Mouse (Mus musculus): ENCODE results near the gene Gm10762. TPM values are rescaled to one million over a fixed set of nuclear protein-coding genes. Genes with fewer than 3 reads are reported as not detected.

The Gm10762 gene
- total RNA-seq, 2 experiments from 2014 or later: 12.0 to 14.9 TPM

Small RNAs within 50 kb of the gene (microRNA-seq; reads per million reads assigned to microRNA genes)
- gene Gm22859: 0 reads per million in 2 experiments

Other genes with a start within 250 kb of the Gm10762 start
- 10 to 100 TPM; 24.5 to 24.6 TPM for gene Tmem87b, start 149.6 kb downstream of the Gm10762 start, total RNA-seq (2021)
- under 1 TPM; 0.54 to 0.74 TPM for gene Fbln7, start 104.7 kb downstream of the Gm10762 start, total RNA-seq (2021)
- gene Zc3h8, start 23.6 kb downstream of the Gm10762 start, total RNA-seq (2021): 1 to 10 TPM; 3.0 to 3.3 TPM
- gene Zc3h6, start 323 bp downstream of the Gm10762 start, total RNA-seq (2021): 1 to 10 TPM; 3.6 to 5.1 TPM
- gene Vinac1, start 80.4 kb upstream of the Gm10762 start, total RNA-seq (2021): under 1 TPM in 1 of 2 experiments, not detected in 1; 0.07 TPM
- 10 to 100 TPM; 18.7 to 18.9 TPM for gene Ttl, start 98.2 kb upstream of the Gm10762 start, total RNA-seq (2021)
- 10 to 100 TPM; 14.3 to 15.5 TPM for gene Polr1b, start 133.3 kb upstream of the Gm10762 start, total RNA-seq (2021)
- 10 to 100 TPM in 1 of 2 experiments, 1 to 10 TPM in 1; 9.6 to 10.6 TPM for gene Chchd5, start 162.0 kb upstream of the Gm10762 start, total RNA-seq (2021)
- 10 to 100 TPM; 31.3 to 34.4 TPM for gene Slc20a1, start 231.0 kb upstream of the Gm10762 start, total RNA-seq (2021)

Data from heart, postnatal 4 days (tissue).